Mouse (Mus musculus) urinary bladder, postnatal 25 days (tissue): Measurements from ENCODE around the gene Slc27a4.
"Not testable (repeated sequence)": the region's sequence is repeated elsewhere in the genome, so short reads cannot be mapped to it uniquely, and the experiment has no call there.

Experiments used
- DNase-seq: peaks from one replicate; pipeline ENCODE4 v3.0.0; 2022; ENCODE audit warnings: low spot score

Gene Slc27a4

DNA sequence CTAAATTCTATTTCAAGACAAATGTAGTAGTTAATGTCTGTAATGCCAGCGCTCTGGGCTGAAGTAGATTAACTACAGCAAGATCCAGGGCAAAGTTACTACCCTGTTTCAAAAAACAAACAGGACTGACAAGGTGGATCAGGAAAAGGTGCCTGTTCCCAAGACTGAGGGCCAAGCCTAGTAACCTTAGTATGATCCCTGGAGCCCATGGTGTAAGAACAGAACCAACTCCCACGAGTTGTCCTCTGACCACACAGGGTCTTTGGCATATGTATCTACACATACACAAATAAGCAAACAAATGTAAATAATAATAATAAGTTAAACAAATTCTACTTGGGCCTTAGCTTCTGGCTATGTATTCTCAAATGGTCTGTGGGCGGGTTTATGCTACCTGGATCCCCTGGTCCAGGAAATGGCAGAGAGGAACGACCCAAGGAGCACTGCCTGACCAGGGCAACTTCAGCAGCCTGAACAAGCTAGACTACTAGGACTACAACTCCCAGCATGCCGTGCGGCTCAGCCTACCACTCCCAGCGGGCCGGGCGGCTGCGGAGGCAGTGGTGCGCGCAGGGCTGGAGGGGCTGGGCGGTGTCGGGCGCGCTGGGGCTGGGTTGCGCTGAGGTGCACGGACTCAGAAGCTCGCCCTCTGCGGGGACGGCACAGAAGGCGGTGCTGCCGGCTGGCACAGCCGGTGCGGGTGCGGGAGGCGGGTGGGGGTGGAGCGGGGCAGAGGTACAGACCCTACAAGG, at the start of gene Slc27a4:
Gene Slc27a4 (plus strand): TSS at position 560 of the 752 bp plus-strand sequence.
- DNase-seq, result peak; percentile 97

DNA sequence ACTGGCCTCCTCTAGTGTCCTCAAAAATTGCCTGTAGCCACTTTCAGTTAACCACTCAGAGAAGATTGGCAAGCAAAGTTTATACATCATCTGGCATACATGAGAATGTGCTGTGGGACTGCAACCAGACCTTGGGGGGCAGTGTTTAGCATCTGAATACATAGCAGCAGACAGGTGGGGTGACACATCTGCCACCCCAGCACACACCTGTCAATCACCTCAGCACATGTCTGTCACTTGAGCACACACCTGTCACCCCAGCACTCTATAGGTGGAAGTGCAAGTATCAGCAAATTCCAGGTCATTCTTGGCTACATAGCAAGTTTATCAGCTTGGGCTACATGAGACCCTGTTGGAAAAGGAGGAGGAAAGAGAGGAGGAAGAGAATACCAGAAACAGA, 46.7 kb upstream of the Slc27a4 start:
- no peak for DNase-seq

DNA sequence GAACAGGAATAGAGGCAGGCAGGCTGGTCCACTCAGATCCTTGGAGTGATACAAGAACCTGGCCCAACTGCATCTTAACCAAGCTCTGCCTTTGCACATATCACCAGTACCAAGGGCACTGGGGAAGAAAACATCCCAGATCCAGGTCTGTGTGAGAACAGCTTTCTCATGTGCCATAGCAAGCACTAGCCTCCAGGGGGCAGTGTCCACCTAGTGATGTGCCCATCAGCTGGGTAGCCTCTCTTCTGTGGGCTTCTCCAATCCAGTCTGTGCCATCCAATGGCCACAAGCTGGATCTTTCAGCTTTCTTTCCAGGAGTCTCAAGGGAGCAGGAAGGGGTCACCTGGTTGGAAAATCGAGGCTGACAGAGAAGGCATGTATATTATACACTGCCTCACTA, 37.6 kb upstream of the Slc27a4 start:
- peak; percentile 72 for DNase-seq

DNA sequence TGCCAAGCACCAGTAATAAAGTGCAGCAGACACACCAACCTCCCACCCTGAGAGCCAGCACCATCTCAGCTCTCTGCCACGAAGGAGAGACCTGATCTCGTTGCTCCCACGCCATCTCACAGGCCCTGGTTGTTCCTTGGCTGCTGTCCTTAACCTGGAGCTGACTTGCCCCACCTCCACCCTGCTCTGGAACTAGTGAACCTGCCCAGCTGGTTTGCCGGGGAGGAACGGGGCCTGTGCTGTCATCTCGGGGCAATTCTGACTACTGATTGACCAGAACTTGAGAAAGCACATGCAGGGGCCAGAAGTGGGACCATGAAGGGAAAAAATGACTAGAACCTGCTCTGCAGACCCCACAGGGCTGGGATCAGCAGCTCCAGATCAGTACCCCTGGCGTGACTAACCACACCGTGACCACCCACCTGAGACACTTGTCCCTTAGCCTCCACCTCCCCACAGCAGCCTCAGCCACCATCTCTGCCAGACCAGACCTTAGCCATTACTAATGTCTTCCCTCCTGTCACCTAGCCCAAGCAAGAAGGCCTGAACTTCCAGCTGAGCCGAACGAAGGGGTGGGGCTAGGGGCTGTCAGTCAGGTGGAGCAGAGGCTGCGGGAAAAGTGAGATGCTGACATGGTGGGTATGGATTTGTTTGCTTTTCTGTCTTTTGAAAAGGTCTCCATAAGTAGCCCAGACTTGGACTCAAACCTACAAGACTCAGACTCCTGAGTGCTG, 34.3 kb upstream of the Slc27a4 start:
- peak; percentile 48 for DNase-seq

DNA sequence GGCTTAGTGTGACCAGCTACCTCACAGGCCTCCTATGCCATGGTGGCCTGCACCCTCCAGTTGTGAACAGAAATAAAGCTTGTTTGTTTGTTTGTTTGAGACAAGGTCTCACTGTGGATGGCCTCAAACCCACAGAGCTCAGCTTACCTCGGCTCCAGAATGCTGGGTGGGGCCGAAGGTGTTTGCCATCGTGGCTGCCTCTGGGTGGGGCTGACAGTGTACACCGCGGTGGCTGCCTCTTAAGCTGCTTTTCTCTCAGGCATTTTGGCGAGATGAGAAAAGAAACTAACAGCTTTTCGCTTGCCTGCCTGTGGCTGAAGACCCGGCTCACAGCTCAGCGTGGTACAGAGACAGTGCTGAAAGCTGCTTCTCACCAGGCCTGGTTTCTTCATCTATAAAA, 33.5 kb upstream of the Slc27a4 start:
- no peak for DNase-seq

DNA sequence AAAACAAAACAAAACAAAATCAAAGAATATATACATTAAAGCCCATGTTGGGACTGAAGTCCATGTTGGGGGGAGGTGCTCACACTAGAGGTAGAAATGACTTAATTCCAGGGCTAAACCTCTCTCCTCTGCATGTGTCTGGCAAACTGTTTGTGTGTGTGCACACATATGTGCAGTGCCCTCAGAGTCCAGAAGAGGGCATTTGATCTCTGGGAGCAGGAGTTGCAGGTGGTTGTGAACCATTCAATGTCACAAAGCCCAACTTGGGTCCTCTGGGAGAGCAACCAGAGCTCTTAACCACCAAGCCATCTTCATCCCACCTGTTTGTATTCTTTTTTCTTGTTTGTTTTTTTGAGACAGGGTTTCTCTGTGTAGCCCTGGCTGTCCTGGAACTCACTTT, 32.3 kb upstream of the Slc27a4 start:
- no peak for DNase-seq

DNA sequence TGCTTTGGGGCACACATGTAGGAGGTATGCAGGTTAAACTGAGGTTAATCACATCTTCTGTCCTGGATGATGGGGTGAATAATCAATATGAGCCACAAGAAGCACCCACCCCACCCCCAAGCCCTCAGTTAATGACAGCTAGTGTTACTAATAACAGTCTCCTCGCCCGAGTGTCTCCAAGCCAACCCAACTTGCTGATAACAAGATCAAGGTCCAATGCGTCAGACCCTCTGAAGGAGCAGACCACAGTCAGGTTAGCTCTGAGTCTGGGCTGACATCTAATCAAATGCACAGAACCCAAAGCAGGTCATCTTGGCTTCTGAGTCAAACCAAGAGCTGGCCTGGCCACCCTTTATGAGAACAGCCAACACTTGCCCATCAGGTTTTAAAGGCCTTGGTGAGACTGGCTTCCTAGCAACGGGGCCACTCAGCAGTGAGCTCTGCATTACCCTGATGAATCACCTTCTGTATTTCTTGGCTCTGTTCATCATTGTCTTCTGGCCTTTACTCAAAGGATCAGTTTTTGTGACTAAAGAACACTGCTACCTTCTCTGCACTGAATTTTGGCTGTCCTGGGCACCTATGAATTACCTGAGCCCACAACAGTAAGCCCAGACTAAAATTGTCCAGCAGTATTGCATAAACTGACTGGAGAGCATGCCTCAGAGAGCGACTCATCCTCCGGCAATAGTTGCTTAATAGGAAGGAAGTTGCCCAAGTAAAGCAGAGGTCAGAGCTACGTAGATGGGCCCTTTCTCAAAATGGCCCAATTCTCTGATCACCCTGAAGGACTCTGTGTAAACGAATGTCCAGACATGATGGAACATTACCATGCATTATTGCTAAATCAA, 30.6 kb upstream of the Slc27a4 start:
- no peak for DNase-seq

DNA sequence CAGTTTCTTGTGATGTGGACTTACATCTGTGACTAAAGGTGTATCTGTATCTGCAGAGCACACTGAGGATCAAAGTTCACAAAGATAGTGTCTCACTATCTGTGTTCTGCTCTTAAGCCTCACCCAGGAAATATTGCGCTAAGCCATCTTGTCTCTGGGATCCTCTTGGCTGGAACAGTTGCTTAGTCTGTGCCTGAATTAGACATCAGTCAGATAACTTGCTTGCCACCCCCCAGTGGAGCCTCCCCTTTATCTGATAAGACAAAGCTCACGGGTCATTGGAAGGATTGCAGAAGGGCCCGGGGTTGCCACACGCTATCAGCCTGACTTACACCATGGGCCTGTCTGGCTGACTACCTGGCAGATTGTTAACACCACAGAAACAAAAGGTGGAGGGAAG, 29.1 kb upstream of the Slc27a4 start:
- no peak for DNase-seq

DNA sequence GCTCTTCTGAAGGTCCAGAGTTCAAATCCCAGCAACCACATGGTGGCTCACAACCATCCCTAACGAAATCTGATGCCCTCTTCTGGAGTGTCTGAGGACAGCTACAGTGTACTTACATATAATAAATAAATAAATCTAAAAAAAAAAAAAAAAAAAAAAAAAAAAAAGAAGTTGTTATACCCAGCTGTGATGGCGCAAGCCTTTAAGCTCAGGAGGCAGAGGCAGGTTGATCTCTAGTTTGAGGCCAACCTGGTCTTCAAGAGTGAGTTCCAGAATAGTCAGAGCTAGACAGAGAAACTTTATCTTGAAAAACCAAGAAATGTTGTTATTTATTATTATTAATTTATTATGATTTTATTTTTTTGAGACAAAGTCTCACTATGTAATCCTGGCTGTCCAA, 21.2 kb upstream of the Slc27a4 start:
- DNase-seq, result not testable (repeated sequence)

DNA sequence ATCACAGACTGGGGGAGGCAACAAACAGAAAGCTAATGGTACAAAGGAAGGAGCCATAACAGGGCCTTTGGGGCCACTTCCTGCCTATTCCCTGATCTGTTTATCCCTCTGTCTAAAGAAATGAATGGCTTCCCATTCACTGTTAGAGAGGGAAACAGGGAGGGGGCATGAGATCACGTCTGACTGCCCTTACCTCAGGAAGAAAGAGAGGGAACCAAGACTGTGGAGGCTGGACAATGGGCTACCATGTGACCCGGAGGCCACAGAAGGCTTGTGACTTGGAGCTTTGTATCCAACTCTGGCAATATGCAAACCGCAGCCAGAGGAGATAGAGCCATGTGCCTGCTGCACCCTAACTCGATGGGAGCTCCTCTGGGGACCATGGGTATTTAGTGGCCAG, 18.1 kb upstream of the Slc27a4 start:
- no peak for DNase-seq

DNA sequence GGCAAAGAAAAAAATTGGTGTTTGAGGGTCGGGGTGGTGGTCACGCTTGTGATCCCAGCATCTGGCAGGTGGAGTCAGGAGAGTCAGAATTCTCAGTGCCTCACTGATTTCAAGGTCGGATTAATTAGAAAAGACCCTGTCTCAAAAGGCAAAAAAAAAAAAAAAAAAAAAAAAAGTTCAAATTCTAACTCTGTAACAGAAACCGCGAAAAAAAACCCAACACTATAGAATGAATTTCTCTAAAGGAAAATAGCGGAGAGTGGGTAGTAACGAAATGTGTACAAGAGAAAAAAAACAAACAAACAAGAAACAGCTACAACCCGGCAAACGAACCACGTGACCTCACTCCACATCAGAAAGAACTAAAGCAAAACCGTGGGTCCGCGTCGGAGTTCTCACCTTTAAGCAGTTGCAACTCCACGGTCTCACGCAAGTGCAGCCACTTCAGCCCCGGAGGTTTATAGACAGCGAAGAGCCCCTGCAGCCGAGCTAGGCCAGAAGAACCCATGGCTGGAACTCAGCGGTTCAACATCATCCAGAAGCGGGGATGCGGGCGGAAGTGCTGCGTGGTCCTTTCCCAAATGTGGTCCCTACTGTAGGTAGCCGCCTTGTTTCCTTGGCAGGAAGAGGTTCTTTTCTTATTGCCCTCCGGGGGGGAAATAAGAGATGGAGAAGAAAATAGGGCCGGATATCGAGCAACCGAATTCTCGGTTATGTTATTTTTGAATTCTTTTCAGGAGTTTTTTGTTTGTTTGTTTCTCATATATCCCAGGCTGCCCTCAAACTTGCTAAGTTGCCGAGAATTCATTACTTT, 15.1 kb upstream of the Slc27a4 start, which contains the start of gene Coq4:
Gene Coq4 (plus strand): TSS at position 390 of the 814 bp plus-strand sequence.
- peak; percentile 81 for DNase-seq

DNA sequence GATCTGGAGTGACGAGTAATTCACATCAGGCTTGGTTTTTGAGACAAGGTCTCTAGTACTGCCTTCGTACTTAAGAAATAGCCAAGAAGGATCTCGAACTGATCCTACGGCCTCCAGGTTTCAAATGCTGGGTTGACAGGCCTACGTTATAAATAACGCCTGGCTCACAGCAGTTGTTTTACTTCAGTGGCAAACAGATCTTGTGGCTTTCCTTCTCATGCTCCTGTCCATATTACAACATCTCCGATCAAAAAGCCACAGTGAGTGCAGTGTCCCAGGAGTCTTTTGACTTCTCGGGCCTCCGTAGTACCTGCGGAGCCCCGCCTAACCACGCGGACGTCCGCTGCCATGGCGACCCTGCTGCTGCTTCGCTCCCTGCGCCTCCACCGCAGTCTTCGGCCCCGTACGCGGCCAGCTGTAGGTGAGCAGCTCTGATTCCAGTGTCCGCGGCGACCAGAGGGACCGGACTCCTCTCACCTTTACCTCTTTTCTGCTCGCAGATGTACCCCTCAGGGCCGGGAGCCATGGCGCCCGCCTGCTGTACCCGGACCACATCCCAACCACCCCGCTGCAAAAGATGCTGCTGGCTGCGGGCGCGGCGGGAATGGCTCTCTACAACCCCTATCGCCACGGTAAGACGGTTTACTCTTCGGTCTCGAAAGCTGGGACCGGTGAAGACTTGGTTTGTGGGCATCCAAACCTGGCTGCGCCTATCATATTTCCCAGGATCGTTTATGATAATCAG, 14.3 kb upstream of the Slc27a4 start, which contains the start of gene Trub2:
Gene Trub2 (minus strand): TSS at position 566 of the 745 bp plus-strand sequence.
- peak; percentile 80 for DNase-seq

DNA sequence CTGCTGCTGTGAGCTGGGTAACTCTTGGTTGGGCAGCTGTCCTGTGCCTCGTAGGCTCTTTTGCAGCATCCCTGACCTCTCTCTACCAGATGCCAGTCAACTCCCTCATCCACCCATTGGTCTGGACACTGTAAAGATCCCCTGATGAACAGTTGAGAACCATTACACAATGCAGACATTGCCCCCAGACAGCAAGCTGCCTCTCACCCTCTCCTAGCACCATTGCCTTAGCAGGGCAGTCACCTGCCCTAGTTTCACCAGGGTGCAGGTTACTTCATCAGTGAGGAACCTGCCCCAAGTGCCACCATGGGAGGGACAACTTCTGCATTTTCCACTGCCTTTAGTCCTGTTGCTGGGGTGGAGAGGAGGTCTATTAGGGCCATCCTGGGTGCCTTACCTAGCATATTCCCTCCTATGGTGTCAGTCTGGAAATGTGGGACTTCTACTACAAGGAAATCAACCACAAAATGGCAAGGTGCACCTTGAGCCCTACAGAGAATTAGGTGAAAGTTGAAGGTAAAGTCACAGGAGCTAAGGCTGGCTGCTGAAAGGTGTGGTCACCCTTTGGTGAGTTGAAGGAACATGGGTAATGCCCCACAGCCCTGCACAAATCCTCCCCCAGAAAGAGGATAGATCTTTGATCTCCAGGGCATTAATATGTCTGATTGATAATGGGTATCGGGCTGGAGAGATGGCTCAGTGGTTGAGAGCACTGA, 9.5 kb upstream of the Slc27a4 start:
- no peak for DNase-seq

DNA sequence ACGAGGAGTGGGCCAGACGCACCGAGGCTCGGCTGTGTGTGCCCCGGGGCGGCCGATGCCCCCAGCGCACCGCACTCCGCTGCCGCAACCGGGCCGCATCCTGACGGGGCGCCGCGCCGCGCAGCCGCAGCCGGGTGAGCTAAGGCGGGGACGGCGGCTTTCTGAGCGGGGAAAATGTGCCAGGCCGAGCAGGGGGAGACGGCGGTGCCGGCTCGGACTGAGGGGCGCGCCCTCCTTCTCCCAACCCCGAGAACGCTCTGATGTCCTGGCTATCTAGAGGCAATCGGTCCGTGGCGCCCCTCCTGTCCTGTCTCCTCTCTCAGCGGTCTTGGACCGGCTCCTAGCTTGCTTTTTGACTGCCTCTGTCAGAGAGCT, 380 bp downstream of the Slc27a4 start:
- no peak for DNase-seq

DNA sequence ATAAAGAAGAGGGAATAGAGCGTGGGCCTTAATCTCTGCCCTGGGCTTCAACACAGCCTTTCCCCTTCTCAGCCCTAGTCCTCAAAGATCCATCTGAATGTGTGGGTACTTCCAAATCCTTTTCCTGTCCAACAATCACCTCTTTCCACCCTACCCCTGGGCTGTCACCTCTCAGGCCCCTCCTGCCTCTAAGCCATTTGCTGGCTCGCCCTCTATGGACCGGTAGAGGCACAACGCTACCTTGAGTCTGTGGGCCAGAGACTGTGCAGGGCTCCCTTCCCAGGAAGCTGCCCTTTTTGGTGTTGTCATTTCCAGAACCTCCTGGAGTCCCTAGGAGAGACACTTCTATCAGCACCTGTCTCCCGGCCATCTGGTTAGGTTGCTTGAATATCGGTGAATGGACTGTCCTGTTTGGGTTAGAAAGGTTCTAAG, 982 bp downstream of the Slc27a4 start:
- no peak for DNase-seq

DNA sequence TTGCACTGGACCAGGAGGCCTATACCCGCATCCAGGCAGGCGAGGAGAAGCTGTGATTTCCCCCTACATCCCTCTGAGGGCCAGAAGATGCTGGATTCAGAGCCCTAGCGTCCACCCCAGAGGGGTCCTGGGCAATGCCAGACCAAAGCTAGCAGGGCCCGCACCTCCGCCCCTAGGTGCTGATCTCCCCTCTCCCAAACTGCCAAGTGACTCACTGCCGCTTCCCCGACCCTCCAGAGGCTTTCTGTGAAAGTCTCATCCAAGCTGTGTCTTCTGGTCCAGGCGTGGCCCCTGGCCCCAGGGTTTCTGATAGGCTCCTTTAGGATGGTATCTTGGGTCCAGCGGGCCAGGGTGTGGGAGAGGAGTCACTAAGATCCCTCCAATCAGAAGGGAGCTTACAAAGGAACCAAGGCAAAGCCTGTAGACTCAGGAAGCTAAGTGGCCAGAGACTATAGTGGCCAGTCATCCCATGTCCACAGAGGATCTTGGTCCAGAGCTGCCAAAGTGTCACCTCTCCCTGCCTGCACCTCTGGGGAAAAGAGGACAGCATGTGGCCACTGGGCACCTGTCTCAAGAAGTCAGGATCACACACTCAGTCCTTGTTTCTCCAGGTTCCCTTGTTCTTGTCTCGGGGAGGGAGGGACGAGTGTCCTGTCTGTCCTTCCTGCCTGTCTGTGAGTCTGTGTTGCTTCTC, 13.4 kb downstream of the Slc27a4 start:
- DNase-seq, result no peak

DNA sequence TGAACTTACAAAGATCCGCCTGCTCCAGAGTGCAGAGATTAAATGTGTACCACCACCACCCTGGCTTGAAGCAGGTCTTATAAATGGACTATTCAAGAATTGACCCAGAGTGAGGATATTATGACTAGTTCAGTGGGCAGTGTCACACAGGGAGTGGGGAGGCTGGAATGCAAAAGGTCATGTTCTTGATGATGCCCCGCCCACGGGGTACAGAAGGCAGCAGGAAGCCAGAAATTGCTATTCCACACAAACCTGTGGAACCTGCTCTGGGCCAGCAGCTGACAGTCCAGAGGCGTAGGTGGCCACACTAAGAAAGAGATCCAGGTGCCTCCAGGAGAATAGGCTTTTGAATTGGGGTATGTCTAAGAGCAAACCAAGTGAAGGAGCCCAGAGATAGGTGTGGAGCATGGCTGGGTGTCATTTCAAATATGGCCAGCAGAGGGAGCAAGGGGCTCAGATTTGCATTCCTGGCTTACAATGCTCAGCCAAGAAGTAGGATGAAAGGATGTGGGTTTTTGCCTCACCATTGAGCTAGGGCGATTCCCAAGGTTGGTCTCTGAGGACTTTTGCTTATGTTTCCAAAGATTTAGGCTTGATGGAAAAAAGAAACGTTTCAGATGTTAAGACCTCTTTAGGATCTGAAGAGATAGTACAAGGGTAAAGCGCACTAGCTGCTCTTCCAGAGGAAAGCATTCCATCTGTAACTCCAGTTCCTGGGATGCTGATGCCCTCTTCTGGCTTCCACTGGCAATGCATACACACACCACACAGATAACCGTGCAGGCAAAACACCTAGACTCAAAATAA, 15.2 kb downstream of the Slc27a4 start:
- peak; percentile 74 for DNase-seq

DNA sequence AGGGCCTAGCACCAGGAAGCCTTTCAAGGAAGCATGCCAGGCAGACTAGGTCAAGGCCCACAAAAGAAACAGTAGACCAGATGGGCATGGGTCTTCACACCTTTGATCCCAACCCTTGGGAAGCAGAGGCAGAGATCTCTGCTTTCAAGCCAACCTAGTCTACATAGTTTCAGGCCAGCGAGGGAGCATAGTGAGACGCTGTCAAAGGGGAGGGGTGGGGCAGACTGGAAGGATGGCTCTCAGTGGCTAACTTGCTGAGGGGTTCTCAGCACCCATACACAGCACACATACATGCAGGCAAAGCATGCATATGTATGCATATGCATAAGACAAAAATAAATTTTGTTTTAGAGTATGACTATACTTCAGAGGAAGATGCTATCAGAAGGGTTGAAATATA, 16.9 kb downstream of the Slc27a4 start:
- no peak for DNase-seq
